Mouse (Mus musculus) lung, adult 2 months (tissue): ENCODE data around the gene Abcg5. TPM values are rescaled to one million over a fixed set of nuclear protein-coding genes. Genes with fewer than 3 reads are reported as not detected.

Source experiments
- DNase-seq: peaks from one replicate; pipeline ENCODE4 v3.0.0; 2022
- H3K4me1 ChIP-seq: fragments of 200-500 bp; 2 replicates; pipeline ENCODE4 v1.6.1; 2011; ENCODE audit warnings: low read length; ENCODE audit not compliant: control insufficient read depth, insufficient read depth
- H3K4me3 ChIP-seq: fragments of 200-500 bp; replicated peaks from 2 replicates; pipeline ENCODE3; 2011; ENCODE audit warnings: low read depth, mild to moderate bottlenecking, control low read depth, low read length; ENCODE audit errors: extremely low read depth
- CTCF ChIP-seq: fragments of 200-500 bp; IDR thresholded peaks from 2 replicates; pipeline ENCODE4 v1.5.1; 2011; ENCODE audit warnings: mild to moderate bottlenecking, low read length, control low read depth; ENCODE audit not compliant: insufficient read depth
- POLR2A ChIP-seq: fragments of 200-500 bp; IDR thresholded peaks from 2 replicates; pipeline ENCODE4 v1.6.1; 2011; ENCODE audit warnings: low read depth, mild to moderate bottlenecking, control low read depth, low read length, borderline replicate concordance; ENCODE audit errors: extremely low read depth
- WGBS: fragments of 180-500 bp; shearing (Covaris S2); methylation state at CpG from one replicate; pipeline ENCODE4 v1.1.7; 2018; 5-methylcytosine and 5-hydroxymethylcytosine counted together
- polyA plus RNA-seq: library from polyadenylated mRNA; depleted of rRNA; stranded (reverse); fragments of >200 nt; gene quantifications from 2 replicates; pipeline ENCODE4 v1.2.3, GENCODE M21; 2012

The Abcg5 gene
- polyA plus RNA-seq, 1 experiment: 0.33 TPM

- TF ChIP-seq CTCF (no peak), POLR2A (no peak)
- Histone ChIP-seq H3K4me3 (no peak overlapping the region), H3K4me1 (peaks cover 4% of the 10 kb centered on the region; the same call in 1 of the 2 replicates)
- no peak for DNase-seq
- 52% methylated on average over 16 of the region's 16 CpGs for WGBS
Measured at GRCm38 (mm10) chr17:84672376-84673369, 10.1 kb downstream of the Abcg5 start.

- H3K4me3 ChIP-seq: no peak overlapping the region
- no peak for TF ChIP-seq CTCF
- no peak for TF ChIP-seq POLR2A
- no peaks in the 10 kb centered on the region for H3K4me1 ChIP-seq
- WGBS: 82% methylated on average over 3 of the region's 3 CpGs
- no peak for DNase-seq
Measured at GRCm38 (mm10) chr17:84667848-84668247, 15.0 kb downstream of the Abcg5 start.

GRCm38 (mm10) chr17:84665691-84666090, 17.1 kb downstream of the Abcg5 start:
- no peak overlapping the region for H3K4me3 ChIP-seq
- DNase-seq: no peak
- H3K4me1 ChIP-seq: no peaks in the 10 kb centered on the region
- WGBS: 35% methylated on average over 9 of the region's 9 CpGs
- TF ChIP-seq CTCF (no peak), POLR2A (no peak)

- no peaks in the 10 kb centered on the region for H3K4me1 ChIP-seq
- 50% methylated on average over 10 of the region's 10 CpGs for WGBS
- no peak for TF ChIP-seq POLR2A
- no peak for TF ChIP-seq CTCF
- DNase-seq: no peak
- no peak overlapping the region for H3K4me3 ChIP-seq
Measured at GRCm38 (mm10) chr17:84665053-84665452, 17.8 kb downstream of the Abcg5 start.

- WGBS: 78% methylated on average over 8 of the region's 8 CpGs
- H3K4me1 ChIP-seq: no peaks in the 10 kb centered on the region
- H3K4me3 ChIP-seq: no peak overlapping the region
- no peak for DNase-seq
- TF ChIP-seq POLR2A: no peak
- TF ChIP-seq CTCF: no peak
Measured at GRCm38 (mm10) chr17:84658951-84659350, 23.9 kb downstream of the Abcg5 start.

- H3K4me1 ChIP-seq: no peaks in the 10 kb centered on the region
- DNase-seq: no peak
- no peak overlapping the region for H3K4me3 ChIP-seq
- TF ChIP-seq CTCF: no peak
- no peak for TF ChIP-seq POLR2A
- WGBS: 47% methylated on average over 5 of the region's 5 CpGs
Measured at GRCm38 (mm10) chr17:84658195-84658594, 24.6 kb downstream of the Abcg5 start.

GRCm38 (mm10) chr17:84657782-84658181, 25.0 kb downstream of the Abcg5 start:
- 63% methylated on average over 7 of the region's 7 CpGs for WGBS
- Histone ChIP-seq H3K4me3 (no peak overlapping the region), H3K4me1 (no peaks in the 10 kb centered on the region)
- TF ChIP-seq POLR2A (no peak), CTCF (no peak)
- no peak for DNase-seq

- no peak for DNase-seq
- Histone ChIP-seq H3K4me3 (no peak overlapping the region), H3K4me1 (no peaks in the 10 kb centered on the region)
- TF ChIP-seq POLR2A (no peak), CTCF (no peak)
- 62% methylated on average over 3 of the region's 3 CpGs for WGBS
Measured at GRCm38 (mm10) chr17:84657422-84657732, 25.4 kb downstream of the Abcg5 start.

- WGBS: 67% methylated on average over 19 of the region's 19 CpGs
- TF ChIP-seq POLR2A (no peak), CTCF (no peak)
- H3K4me1 ChIP-seq: no peaks in the 10 kb centered on the region
- H3K4me3 ChIP-seq: no peak overlapping the region
- DNase-seq: no peak
Measured at GRCm38 (mm10) chr17:84656653-84657421, 26.0 kb downstream of the Abcg5 start.
